Mouse (Mus musculus): Measurements from ENCODE around the gene Plekhj1.
"Not testable (repeated sequence)": the region's sequence is repeated elsewhere in the genome, so short reads cannot be mapped to it uniquely, and the experiment has no call there.

Plekhj1 gene

GRCm38 (mm10) chr10:80798150-80799006 is at the start of gene Plekhj1, which contains the start of gene Sf3a2:
TSS of gene Plekhj1 (minus strand) at chr10:80798626.
TSS of gene Sf3a2 (plus strand) at chr10:80798198.
- DNase-seq: peak; percentile 96

GRCm38 (mm10) chr10:80845732-80846131 is 47.3 kb upstream of the Plekhj1 start:
- DNase-seq: no peak

DNA sequence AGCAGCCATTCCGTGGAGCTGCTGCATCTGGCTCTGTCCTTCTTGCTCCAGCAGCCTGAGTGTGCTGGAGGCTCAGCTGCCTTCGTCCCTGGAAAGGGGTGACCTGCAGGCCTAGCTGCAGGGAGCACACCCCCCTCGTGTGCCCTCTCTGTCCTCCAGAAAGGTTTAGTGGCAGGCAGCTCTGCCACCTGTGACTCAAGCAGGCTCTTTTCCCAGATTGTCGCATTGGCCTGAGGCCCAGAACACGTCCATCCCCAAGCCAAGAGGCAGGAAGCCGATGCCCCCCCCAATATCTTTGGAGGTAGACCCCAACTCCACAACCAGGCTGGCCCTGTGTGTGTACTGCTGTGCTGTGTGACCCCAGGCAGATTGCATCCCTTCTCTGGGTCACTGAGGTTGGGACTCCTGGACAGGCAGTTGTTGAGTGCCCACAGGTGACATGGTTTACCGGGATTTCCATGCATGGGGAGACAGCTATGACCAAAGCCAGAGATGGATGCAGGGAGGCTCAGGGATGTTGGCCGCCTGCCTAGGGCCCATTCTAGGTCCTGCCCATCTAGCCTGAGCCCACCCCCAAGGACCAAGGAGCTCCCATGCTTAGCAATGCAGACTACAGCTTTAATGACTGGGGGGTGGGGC is 46.7 kb upstream of the Plekhj1 start:
- DNase-seq: no peak

- DNase-seq: no peak
Measured at GRCm38 (mm10) chr10:80843931-80844547, 45.6 kb upstream of the Plekhj1 start, which contains the start of gene Lingo3. TSS of gene Lingo3 (minus strand) at chr10:80844039.

DNA sequence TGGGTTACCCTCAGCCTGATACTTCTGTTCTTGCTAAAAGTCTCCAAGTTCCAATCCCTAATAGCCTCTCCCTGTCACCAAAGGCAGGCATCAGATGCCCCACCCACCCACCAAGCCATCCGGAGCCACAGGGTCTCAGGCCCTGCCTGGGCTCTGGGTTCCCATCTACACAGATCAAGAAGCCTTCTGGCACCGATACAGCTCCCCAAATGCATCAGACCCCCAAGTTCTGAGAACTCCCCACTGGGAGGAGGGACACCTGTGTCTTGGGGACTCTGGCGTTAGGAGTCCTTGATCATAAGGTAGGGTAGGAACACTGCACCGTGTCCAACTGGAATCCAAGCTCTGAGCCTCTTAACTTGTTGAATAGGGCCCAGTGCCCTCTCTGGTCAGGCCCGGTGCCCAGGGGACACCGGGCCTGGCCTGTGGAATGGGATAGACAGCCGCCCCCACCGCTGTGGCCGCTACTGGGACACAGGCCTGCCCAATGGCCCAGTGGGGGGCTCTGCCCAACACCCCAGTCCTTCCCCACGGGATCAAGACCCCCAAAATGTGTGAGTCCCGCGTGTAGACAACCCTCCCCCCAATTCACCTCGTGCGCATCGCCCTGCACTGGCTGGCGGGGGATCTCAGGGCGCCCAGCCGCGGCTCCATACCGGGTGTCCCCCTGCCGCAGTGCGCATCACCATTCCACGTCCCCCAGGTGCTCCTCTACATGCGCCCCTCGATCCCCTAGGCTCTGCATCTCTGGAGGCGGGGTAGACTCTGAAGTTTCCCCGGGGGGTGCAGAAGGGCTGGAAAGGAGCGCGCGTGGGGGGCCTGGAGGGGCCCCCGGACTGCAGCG is 44.9 kb upstream of the Plekhj1 start:
- DNase-seq: no peak

GRCm38 (mm10) chr10:80842334-80842733 is 43.9 kb upstream of the Plekhj1 start:
- DNase-seq: no peak

GRCm38 (mm10) chr10:80841685-80842084 is 43.3 kb upstream of the Plekhj1 start:
- no peak for DNase-seq

- no peak for DNase-seq
Measured at GRCm38 (mm10) chr10:80839848-80840247, 41.4 kb upstream of the Plekhj1 start.

- DNase-seq: no peak
Measured at GRCm38 (mm10) chr10:80838346-80838912, 40.0 kb upstream of the Plekhj1 start.

DNA sequence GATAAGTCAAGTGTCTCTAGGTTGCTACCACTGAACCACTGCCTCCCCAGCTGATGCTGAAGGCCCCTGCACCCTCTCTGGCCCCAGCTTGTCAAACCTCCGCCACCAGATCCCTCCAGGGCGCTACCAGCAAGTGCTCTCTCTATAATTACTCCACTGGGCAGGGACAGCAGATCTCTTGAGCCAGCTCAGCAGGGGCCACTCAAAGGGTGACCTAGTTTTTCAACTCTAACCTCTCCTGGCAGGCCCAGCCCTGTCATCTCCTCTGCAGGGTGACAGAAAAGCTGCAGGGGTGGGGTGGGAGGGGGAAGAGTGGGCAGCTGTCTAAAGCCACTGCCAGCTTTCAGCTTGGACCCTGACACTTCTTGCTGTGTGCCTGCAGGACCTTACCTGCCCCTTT is 39.4 kb upstream of the Plekhj1 start:
- no peak for DNase-seq

GRCm38 (mm10) chr10:80836949-80837379 is 38.5 kb upstream of the Plekhj1 start:
- no peak for DNase-seq

DNA sequence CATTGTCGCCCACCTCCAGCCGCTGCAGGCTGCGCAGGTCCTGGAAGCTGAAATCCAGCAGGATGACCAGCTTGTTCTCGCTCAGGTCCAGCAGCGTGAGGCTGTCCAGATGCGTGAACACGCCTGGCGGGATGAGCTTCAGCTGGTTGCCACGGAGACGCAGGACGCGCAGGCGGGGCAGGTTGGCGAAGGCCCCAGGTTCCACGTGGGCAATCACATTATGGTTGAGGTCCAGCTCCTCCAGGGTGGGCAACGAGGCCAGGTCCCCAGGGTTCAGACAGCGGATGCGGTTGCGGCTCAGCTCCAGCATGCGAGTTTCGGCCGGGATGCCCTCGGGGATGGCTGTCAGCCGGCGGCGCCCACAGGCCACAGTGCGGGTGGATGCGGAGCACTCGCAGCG is 37.2 kb upstream of the Plekhj1 start:
- no peak for DNase-seq

DNA sequence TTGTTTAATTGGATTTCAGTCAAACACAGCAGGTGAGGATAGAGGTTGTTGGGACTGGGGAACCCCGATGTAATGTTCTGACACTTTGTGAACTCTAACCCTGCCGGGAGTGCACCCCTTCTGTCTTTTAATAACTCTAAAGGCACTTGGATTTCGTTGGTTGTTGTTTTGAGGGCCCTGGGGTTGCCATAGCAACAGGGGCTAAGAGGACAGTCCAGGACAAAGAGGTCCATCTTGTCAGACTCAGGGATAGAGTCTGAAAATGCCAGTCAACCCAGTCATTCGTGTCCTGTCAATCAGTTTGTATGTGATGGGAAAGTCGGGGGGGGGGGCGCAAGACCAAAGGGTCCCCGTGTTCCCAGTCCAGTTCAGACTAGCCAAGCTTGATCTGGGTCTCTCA is 34.4 kb upstream of the Plekhj1 start:
- no peak for DNase-seq

- peak; percentile 75 for DNase-seq
Measured at GRCm38 (mm10) chr10:80831136-80831535, 32.7 kb upstream of the Plekhj1 start.

GRCm38 (mm10) chr10:80829359-80830278 is 31.2 kb upstream of the Plekhj1 start:
- no peak for DNase-seq

DNA sequence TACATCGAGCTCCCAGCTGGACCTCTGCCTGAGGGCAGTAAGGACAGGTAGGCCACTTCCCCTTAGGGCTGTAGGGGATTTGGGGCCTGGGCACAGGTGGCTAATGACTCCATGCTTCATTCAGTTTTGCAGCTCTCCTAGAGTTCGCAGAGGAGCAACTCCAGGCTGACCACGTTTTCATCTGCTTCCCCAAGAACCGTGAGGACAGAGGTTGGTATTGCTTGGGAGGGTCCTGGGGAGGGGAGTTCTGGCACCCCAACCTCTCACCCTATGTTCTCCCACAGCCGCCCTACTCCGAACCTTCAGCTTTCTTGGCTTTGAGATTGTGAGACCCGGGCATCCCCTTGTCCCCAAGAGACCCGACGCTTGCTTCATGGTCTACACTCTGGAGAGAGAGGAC is 30.2 kb upstream of the Plekhj1 start:
- not testable (repeated sequence) for DNase-seq

GRCm38 (mm10) chr10:80827870-80828420 is 29.5 kb upstream of the Plekhj1 start:
- no peak for DNase-seq

DNA sequence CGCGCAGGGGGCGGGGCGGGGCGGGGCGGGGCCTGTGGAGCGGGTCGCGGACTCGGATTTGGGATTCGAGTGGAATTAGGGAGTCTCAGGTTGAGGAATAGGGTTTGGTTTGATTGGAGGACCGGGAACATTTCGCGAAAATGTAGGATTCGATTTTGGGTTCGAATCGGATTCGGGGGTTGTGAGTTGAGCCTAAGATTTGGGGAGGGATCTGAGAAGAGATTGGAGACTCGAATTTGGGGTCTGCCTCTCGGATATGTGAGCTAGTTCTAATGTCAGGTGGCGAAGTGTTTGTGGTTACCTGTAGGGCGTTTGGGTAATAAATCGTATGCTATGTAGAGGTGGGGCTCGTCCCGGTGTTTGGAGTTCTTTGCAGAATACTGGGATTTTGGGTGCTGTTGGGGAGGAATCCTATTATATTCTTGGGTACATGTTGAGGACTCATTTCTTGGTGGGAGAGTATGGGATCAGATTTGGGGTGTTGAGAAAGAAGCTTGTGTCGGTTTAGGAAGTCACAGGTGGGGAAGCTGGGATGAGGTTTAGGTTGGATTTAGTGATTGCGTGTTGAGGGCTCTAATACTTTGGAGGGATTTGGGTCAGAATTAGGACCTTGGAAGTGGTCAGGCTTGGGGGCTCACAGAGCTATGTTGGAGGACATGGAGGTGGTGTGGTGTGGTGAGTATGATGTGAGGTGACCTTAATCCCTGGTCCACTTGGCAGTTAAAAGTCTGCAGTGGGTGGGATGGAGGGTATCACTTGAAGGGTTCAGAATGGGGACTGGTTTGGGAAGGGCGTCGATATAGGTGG is 28.8 kb upstream of the Plekhj1 start:
- DNase-seq: no peak

- DNase-seq: peak; percentile 98
Measured at GRCm38 (mm10) chr10:80826151-80827062, 28.0 kb upstream of the Plekhj1 start, which contains the start of gene Oaz1. TSS of gene Oaz1 (plus strand) at chr10:80826656.
